Mouse (Mus musculus): Measurements from ENCODE around the gene Atp6v0a1.

Atp6v0a1 gene

GRCm38 (mm10) chr11:101009046-101009887 lies at the start of gene Atp6v0a1:
Atp6v0a1 (plus strand) TSS chr11:101009452.
- peak; percentile 89 to 95 for DNase-seq (ENCODE audit: low read depth in 2 of 2, low spot score in 2 of 2)

- DNase-seq (ENCODE audit: low read depth in 2 of 2, low spot score in 2 of 2) = peak; percentile 33 to 61
Observed at GRCm38 (mm10) chr11:100959464-100959810, 49.8 kb upstream of the Atp6v0a1 start.

- no peak for DNase-seq (ENCODE audit: low read depth in 2 of 2, low spot score in 2 of 2)
Observed at GRCm38 (mm10) chr11:100959826-100960225, 49.4 kb upstream of the Atp6v0a1 start.

- DNase-seq (ENCODE audit: low read depth in 2 of 2, low spot score in 2 of 2) = no peak
Observed at GRCm38 (mm10) chr11:100960540-100960939, 48.7 kb upstream of the Atp6v0a1 start.

- DNase-seq (ENCODE audit: low read depth in 2 of 2, low spot score in 2 of 2) = no peak
Observed at GRCm38 (mm10) chr11:100962371-100962911, 46.8 kb upstream of the Atp6v0a1 start.

GRCm38 (mm10) chr11:100963647-100964046 lies 45.6 kb upstream of the Atp6v0a1 start:
- no peak for DNase-seq (ENCODE audit: low read depth in 2 of 2, low spot score in 2 of 2)

GRCm38 (mm10) chr11:100964180-100964579 lies 45.1 kb upstream of the Atp6v0a1 start:
- DNase-seq (ENCODE audit: low read depth in 2 of 2, low spot score in 2 of 2) = no peak

- DNase-seq (ENCODE audit: low read depth in 2 of 2, low spot score in 2 of 2) = no peak
Observed at GRCm38 (mm10) chr11:100964901-100965542, 44.2 kb upstream of the Atp6v0a1 start.

GRCm38 (mm10) chr11:100965760-100966159 lies 43.5 kb upstream of the Atp6v0a1 start:
- no peak for DNase-seq (ENCODE audit: low read depth in 2 of 2, low spot score in 2 of 2)

- no peak for DNase-seq (ENCODE audit: low read depth in 2 of 2, low spot score in 2 of 2)
Observed at GRCm38 (mm10) chr11:100967376-100967775, 41.9 kb upstream of the Atp6v0a1 start.

- no peak for DNase-seq (ENCODE audit: low read depth in 2 of 2, low spot score in 2 of 2)
Observed at GRCm38 (mm10) chr11:100967881-100968420, 41.3 kb upstream of the Atp6v0a1 start.

- DNase-seq (ENCODE audit: low read depth in 2 of 2, low spot score in 2 of 2) = no peak
Observed at GRCm38 (mm10) chr11:100968501-100968900, 40.8 kb upstream of the Atp6v0a1 start.

- no peak for DNase-seq (ENCODE audit: low read depth in 2 of 2, low spot score in 2 of 2)
Observed at GRCm38 (mm10) chr11:100969189-100969743, 40.0 kb upstream of the Atp6v0a1 start.

GRCm38 (mm10) chr11:100969744-100970556 lies 39.3 kb upstream of the Atp6v0a1 start:
- peak in 1 of 2 experiments; percentile 27 for DNase-seq (ENCODE audit: low read depth in 2 of 2, low spot score in 2 of 2)

- DNase-seq (ENCODE audit: low read depth in 2 of 2, low spot score in 2 of 2) = no peak
Observed at GRCm38 (mm10) chr11:100970557-100970937, 38.7 kb upstream of the Atp6v0a1 start, which contains the start of gene Cavin1. Cavin1 (minus strand) TSS chr11:100970887.

GRCm38 (mm10) chr11:100971455-100971854 lies 37.8 kb upstream of the Atp6v0a1 start:
- no peak for DNase-seq (ENCODE audit: low read depth in 2 of 2, low spot score in 2 of 2)

- DNase-seq (ENCODE audit: low read depth in 2 of 2, low spot score in 2 of 2) = no peak
Observed at GRCm38 (mm10) chr11:100973245-100973644, 36.0 kb upstream of the Atp6v0a1 start.

GRCm38 (mm10) chr11:100974381-100974970 lies 34.8 kb upstream of the Atp6v0a1 start:
- no peak for DNase-seq (ENCODE audit: low read depth in 2 of 2, low spot score in 2 of 2)

- DNase-seq (ENCODE audit: low read depth in 2 of 2, low spot score in 2 of 2) = no peak
Observed at GRCm38 (mm10) chr11:100975241-100975640, 34.0 kb upstream of the Atp6v0a1 start.

GRCm38 (mm10) chr11:100979887-100980286 lies 29.4 kb upstream of the Atp6v0a1 start:
- DNase-seq (ENCODE audit: low read depth in 2 of 2, low spot score in 2 of 2) = no peak

Measured in CD8-positive naive resting alpha-beta T cell, adult 2 months (primary cell).